Mouse (Mus musculus): ENCODE data around the gene Snorc. TPM values are rescaled to one million over a fixed set of nuclear protein-coding genes. Genes with fewer than 3 reads are reported as not detected.
A peak's percentile ranks its signal among the peaks of the same experiment; 100 is the strongest.

Snorc gene
- total and polyA plus RNA-seq, 2 experiments from 2014 or later, result 1.5 TPM; not detected in 1

- Histone ChIP-seq H3K9me3 (ENCODE audit: low read length) (no peaks in the 10 kb centered on the region), H3K4me2 (ENCODE audit: low read depth) (peak overlapping the region; percentile 94), H3K27me3 (ENCODE audit: insufficient read depth, low read length) (peaks cover 12% of the 10 kb centered on the region; the same call in 1 of the 2 replicates), H3K36me3 (ENCODE audit: insufficient read depth) (no peaks in the 10 kb centered on the region), H3K4me3 (ENCODE audit: low read depth, low read length) (peak overlapping the region; percentile 78), H3K9ac (peak overlapping the region; percentile 80), H3K4me1 (ENCODE audit: insufficient read depth) (peaks cover 7% of the 10 kb centered on the region; the same call in 1 of the 2 replicates), H3K27ac (ENCODE audit: low read depth, low read length) (peak overlapping the region; percentile 55)
- ATAC-seq (peak; percentile 93), DNase-seq (peak; percentile 85)
- TF ChIP-seq CTCF (IDR thresholded peaks at IDR 0.05; ENCODE audit: low read depth), result no peak
- WGBS, result 1% methylated on average over 51 of the region's 61 CpGs
These were observed 40.2 kb downstream of the Snorc start for GRCm38 (mm10) chr1:87510166-87510691.

GRCm38 (mm10) chr1:87510845-87511244, 40.8 kb downstream of the Snorc start:
- TF ChIP-seq CTCF (IDR thresholded peaks at IDR 0.05; ENCODE audit: low read depth), result 0 out of 2 replicates have a peak, but pooled peaks have one; percentile 30
- 5% methylated on average over 5 of the region's 5 CpGs for WGBS
- Histone ChIP-seq H3K27ac (ENCODE audit: low read depth, low read length) (no peak overlapping the region), H3K9me3 (ENCODE audit: low read length) (no peaks in the 10 kb centered on the region), H3K27me3 (ENCODE audit: insufficient read depth, low read length) (peaks cover 12% of the 10 kb centered on the region; the same call in 1 of the 2 replicates), H3K4me1 (ENCODE audit: insufficient read depth) (peaks cover 7% of the 10 kb centered on the region; the same call in 1 of the 2 replicates), H3K4me2 (ENCODE audit: low read depth) (peak overlapping the region; percentile 94), H3K4me3 (ENCODE audit: low read depth, low read length) (peak overlapping the region; percentile 78), H3K36me3 (ENCODE audit: insufficient read depth) (no peaks in the 10 kb centered on the region), H3K9ac (no peak overlapping the region)
- ATAC-seq (peak; percentile 40; the same call in 1 of the 2 replicates), DNase-seq (no peak)

- ATAC-seq (no peak), DNase-seq (no peak)
- H3K27ac ChIP-seq (ENCODE audit: low read depth, low read length), result no peak overlapping the region
- H3K9me3 ChIP-seq (ENCODE audit: low read length), result no peaks in the 10 kb centered on the region
- no peak overlapping the region for H3K4me3 ChIP-seq (ENCODE audit: low read depth, low read length)
- no peak overlapping the region for H3K9ac ChIP-seq
- H3K27me3 ChIP-seq (ENCODE audit: insufficient read depth, low read length), result no peaks in the 10 kb centered on the region
- TF ChIP-seq CTCF (IDR thresholded peaks at IDR 0.05; ENCODE audit: low read depth), result no peak
- H3K4me1 ChIP-seq (ENCODE audit: insufficient read depth), result 0 out of 2 replicates have a peak, but pooled peaks cover 3% of the 10 kb centered on the region
- H3K4me2 ChIP-seq (ENCODE audit: low read depth), result peak overlapping the region; percentile 26; the same call in 1 of the 2 replicates
- no peaks in the 10 kb centered on the region for H3K36me3 ChIP-seq (ENCODE audit: insufficient read depth)
These were observed 50.4 kb downstream of the Snorc start for GRCm38 (mm10) chr1:87520467-87520866.

GRCm38 (mm10) chr1:87521523-87521922, 51.5 kb downstream of the Snorc start:
- ATAC-seq (no peak), DNase-seq (no peak)
- Histone ChIP-seq H3K27ac (ENCODE audit: low read depth, low read length) (no peak overlapping the region), H3K9ac (no peak overlapping the region), H3K4me3 (ENCODE audit: low read depth, low read length) (no peak overlapping the region), H3K27me3 (ENCODE audit: insufficient read depth, low read length) (no peaks in the 10 kb centered on the region), H3K4me2 (ENCODE audit: low read depth) (no peak overlapping the region), H3K36me3 (ENCODE audit: insufficient read depth) (no peaks in the 10 kb centered on the region), H3K9me3 (ENCODE audit: low read length) (no peaks in the 10 kb centered on the region), H3K4me1 (ENCODE audit: insufficient read depth) (0 out of 2 replicates have a peak, but pooled peaks cover 3% of the 10 kb centered on the region)
- 57% methylated on average over 1 of the region's 1 CpGs for WGBS
- TF ChIP-seq CTCF (IDR thresholded peaks at IDR 0.05; ENCODE audit: low read depth), result no peak

GRCm38 (mm10) chr1:87525041-87525440, 55.0 kb downstream of the Snorc start:
- Histone ChIP-seq H3K9ac (no peak overlapping the region), H3K4me3 (ENCODE audit: low read depth, low read length) (no peak overlapping the region), H3K36me3 (ENCODE audit: insufficient read depth) (no peaks in the 10 kb centered on the region), H3K27me3 (ENCODE audit: insufficient read depth, low read length) (no peaks in the 10 kb centered on the region), H3K4me2 (ENCODE audit: low read depth) (no peak overlapping the region), H3K27ac (ENCODE audit: low read depth, low read length) (no peak overlapping the region), H3K4me1 (ENCODE audit: insufficient read depth) (0 out of 2 replicates have a peak, but pooled peaks cover 3% of the 10 kb centered on the region), H3K9me3 (ENCODE audit: low read length) (no peaks in the 10 kb centered on the region)
- 93% methylated on average over 7 of the region's 7 CpGs for WGBS
- DNase-seq (no peak), ATAC-seq (no peak)
- no peak for TF ChIP-seq CTCF (IDR thresholded peaks at IDR 0.05; ENCODE audit: low read depth)

Other genes starting within 250 kb of the Snorc start
- 1.3 TPM in 2 replicates for gene Efhd1, start 205.9 kb upstream of the Snorc start, total RNA-seq (2014; rRNA removed)
- 1.9 and 2.2 TPM in 2 replicates for gene Efhd1, start 205.9 kb upstream of the Snorc start, polyA plus RNA-seq (2015; fragmentation: Nextera tagmentation; extraction: Ambion mirVana)
- gene Gigyf2, start 143.3 kb upstream of the Snorc start, total RNA-seq (2014; rRNA removed), result 69.0 and 73.4 TPM in 2 replicates
- 31.9 and 44.3 TPM in 2 replicates for gene Gigyf2, start 143.3 kb upstream of the Snorc start, polyA plus RNA-seq (2015; fragmentation: Nextera tagmentation; extraction: Ambion mirVana)
- 1.9 and 4.8 TPM in 2 replicates for gene Kcnj13, start 75.5 kb upstream of the Snorc start, total RNA-seq (2014; rRNA removed)
- gene Kcnj13, start 75.5 kb upstream of the Snorc start, polyA plus RNA-seq (2015; fragmentation: Nextera tagmentation; extraction: Ambion mirVana), result 17.0 and 17.5 TPM in 2 replicates
- 0.38 and 1.4 TPM in 2 replicates for gene Neu2, start 39.6 kb downstream of the Snorc start, total RNA-seq (2014; rRNA removed)
- gene Neu2, start 39.6 kb downstream of the Snorc start, polyA plus RNA-seq (2015; fragmentation: Nextera tagmentation; extraction: Ambion mirVana), result 0.99 and 1.3 TPM in 2 replicates
- 67.2 and 85.0 TPM in 2 replicates for gene Ngef, start 103.6 kb downstream of the Snorc start, total RNA-seq (2014; rRNA removed)
- gene Ngef, start 103.6 kb downstream of the Snorc start, polyA plus RNA-seq (2015; fragmentation: Nextera tagmentation; extraction: Ambion mirVana), result 49.8 and 57.9 TPM in 2 replicates
- gene Inpp5d, start 150.0 kb downstream of the Snorc start, total RNA-seq (2014; rRNA removed), result 4.5 and 25.4 TPM in 2 replicates
- 2.7 and 3.0 TPM in 2 replicates for gene Inpp5d, start 150.0 kb downstream of the Snorc start, polyA plus RNA-seq (2015; fragmentation: Nextera tagmentation; extraction: Ambion mirVana)